Mouse (Mus musculus) erythroblast, embryonic 14.5 days (primary cell): ENCODE results near the gene Timm44. TPM values are rescaled to one million over a fixed set of nuclear protein-coding genes. Genes with fewer than 3 reads are reported as not detected.

ENCODE experiments used
- H3K27me3 ChIP-seq: 2 replicates; pipeline ENCODE4 v1.6.1; 2012; ENCODE audit warnings: inconsistent platforms; ENCODE audit not compliant: control insufficient read depth
- H3K36me3 ChIP-seq: 2 replicates; pipeline ENCODE4 v1.6.1; 2012; ENCODE audit warnings: mild to moderate bottlenecking, inconsistent platforms; ENCODE audit not compliant: control insufficient read depth
- H3K4me1 ChIP-seq: 2 replicates; pipeline ENCODE4 v1.6.1; 2012; ENCODE audit warnings: inconsistent platforms; ENCODE audit not compliant: control insufficient read depth
- H3K4me3 ChIP-seq: replicated peaks from 2 replicates; pipeline ENCODE3; 2012; ENCODE audit warnings: moderate library complexity, mild to moderate bottlenecking, inconsistent platforms
- H3K9me3 ChIP-seq: 2 replicates; pipeline ENCODE4 v1.6.1; 2012; ENCODE audit warnings: low read length, inconsistent platforms, mixed read lengths; ENCODE audit not compliant: control insufficient read depth
- GATA1 ChIP-seq: IDR thresholded peaks from 2 replicates; pipeline ENCODE4 v1.6.1; 2012; ENCODE audit warnings: low read length, inconsistent platforms, mixed read lengths
- TAL1 ChIP-seq: IDR thresholded peaks from 3 replicates; pipeline ENCODE4 v1.6.1; 2012; ENCODE audit warnings: low read length, inconsistent platforms, mixed read lengths
- polyA plus RNA-seq: library from polyadenylated mRNA; stranded (reverse); fragments of >175 nt; gene quantifications from 2 replicates; pipeline ENCODE4 v1.2.3, GENCODE M21; 2012

Timm44 gene
- polyA plus RNA-seq: 4.0 and 5.5 TPM in 2 replicates

DNA sequence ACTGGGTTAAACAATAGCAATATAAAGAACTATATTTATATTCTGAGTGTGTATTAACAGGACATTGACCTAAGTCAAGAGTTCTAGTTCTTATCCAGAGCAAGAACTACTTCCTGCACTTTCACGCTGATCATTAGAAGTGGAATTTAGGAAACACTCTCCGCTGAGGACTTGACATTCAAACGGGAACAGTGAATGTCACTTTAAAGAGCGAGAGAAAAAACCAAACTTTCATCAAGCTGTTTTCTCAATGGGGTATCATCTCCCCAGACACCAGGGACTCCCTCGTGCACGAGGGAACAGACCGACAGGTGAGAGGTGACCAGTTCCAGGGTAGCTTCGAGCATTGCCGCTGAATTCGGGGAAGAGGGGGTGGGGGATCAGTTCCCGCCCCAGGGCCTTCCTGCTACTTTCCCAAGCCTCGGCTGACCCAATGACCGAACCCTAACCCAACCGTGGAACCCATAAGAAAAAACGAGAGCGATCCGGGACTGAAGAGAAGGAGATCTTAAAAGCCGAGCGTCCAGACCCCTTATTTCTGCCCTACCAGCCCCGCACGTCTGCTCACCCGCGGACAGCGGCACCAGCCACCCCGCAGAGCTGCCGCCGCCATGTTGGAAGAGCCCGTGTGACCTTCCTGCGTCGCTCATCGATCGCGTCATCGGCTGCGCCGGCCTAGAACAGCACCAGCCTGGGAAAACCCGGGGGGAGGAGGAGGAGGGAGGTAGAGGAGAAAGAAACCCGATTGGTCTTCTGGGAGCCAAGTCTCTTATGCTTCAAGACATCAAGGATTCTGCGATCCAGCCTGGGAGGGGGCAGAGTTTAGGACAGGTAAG lies at the start of gene Timm44:
Timm44 (minus strand) TSS at position 639 of the 836 bp plus-strand sequence.
- no peak for TF ChIP-seq GATA1
- no peak for TF ChIP-seq TAL1
- Histone ChIP-seq H3K36me3 (peaks cover 30% of the 10 kb centered on the region), H3K4me1 (peaks cover 34% of the 10 kb centered on the region), H3K4me3 (peak within 1 kb of the TSS; percentile 95), H3K9me3 (no peaks in the 10 kb centered on the region), H3K27me3 (no peaks in the 10 kb centered on the region)

DNA sequence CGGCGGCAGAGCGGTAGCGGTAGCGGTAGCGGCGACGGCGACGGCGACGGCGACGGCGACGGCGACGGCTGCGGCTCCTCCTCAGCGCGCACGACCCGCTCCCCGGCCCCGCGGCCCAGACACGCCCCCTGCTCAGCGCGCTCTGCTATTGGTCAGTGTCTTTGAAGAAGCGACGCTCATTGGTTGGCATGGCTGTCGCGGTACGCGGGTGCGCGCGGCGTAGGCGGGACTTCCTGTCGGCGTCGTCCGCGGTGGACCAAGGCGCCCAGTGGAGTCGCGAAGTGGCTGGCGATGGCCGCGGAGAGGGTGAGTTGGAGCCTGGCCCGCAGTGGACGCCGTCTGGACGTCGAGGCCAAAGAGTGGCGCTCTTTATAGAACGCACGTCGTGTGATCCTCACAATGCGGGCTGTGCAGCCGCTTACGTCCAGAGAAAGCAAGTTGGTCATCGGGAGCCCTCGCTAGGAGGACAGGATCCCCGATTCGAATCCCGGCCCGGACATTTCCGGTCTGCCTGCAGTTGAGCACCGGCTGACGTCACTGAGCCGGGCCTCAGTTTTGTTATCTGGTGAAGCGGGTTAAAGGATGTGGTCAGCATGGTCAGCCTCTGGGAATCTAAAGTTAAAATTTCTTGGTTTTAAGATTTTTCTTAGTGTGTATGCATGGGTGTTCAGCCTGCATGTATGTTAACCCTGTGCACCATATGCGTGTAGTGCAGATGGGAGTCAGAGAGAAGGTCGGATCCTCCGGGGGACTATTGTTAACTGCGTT lies 49.5 kb upstream of the Timm44 start, which contains the start of the genes Ccl25 and Elavl1:
Ccl25 (plus strand) TSS at position 228 of the 768 bp plus-strand sequence.
Elavl1 (minus strand) TSS at position 431 of the 768 bp plus-strand sequence.
- H3K27me3 ChIP-seq: no peaks in the 10 kb centered on the region
- H3K4me3 ChIP-seq: peak within 1 kb of the TSS; percentile 95
- no peaks in the 10 kb centered on the region for H3K9me3 ChIP-seq
- H3K4me1 ChIP-seq: peaks cover 64% of the 10 kb centered on the region
- TF ChIP-seq GATA1 (no peak), TAL1 (no peak)
- peaks cover 67% of the 10 kb centered on the region for H3K36me3 ChIP-seq

DNA sequence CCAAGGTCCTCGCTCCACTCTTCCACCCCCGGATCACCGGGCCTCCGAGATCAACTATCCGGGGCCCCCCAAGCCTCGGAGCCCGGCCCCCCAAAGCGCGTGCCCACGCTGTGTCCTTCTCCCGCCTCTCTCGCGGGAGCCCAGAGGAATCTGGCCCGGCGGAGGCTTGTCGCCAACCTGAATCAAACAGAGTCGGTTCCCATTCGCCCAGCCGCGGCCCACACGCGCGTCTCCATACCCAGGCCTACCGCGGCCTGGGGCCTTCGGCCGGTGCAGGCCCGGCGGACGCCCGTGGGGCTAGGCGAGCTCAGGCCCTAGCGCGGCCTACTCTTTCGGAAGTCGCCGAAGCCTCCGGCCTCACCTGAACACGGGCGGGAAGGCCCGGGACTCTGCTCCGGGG lies 48.8 kb upstream of the Timm44 start:
- TF ChIP-seq GATA1 (no peak), TAL1 (no peak)

DNA sequence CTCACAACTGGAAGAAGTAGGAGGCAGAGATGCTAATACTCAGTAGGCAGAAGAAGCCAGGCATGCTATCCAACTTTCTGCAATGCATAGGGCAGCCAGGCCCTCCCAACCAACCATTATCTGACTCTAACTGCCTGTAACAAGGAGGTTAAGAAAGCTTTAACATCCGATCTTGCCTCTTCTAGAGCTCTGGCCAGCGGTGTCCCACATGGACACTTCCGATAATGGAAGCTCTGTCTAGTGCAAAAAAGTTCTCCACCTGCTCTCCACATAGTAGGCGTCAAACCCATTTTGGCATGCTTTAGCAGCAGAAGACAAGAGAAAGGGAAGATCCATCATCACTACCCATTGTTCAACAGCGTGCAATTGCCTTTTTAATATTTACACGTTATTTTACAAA lies 48.2 kb upstream of the Timm44 start:
- Histone ChIP-seq H3K4me3 (peak overlapping the region; percentile 95), H3K27me3 (no peaks in the 10 kb centered on the region), H3K9me3 (no peaks in the 10 kb centered on the region), H3K4me1 (peaks cover 60% of the 10 kb centered on the region), H3K36me3 (peaks cover 68% of the 10 kb centered on the region)
- no peak for TF ChIP-seq GATA1
- TF ChIP-seq TAL1: no peak

More for the DNA sequence above, 48.8 kb upstream of the Timm44 start:
- peaks cover 63% of the 10 kb centered on the region for H3K4me1 ChIP-seq
- H3K9me3 ChIP-seq: no peaks in the 10 kb centered on the region
- H3K4me3 ChIP-seq: peak overlapping the region; percentile 95
- H3K36me3 ChIP-seq: peaks cover 68% of the 10 kb centered on the region
- H3K27me3 ChIP-seq: no peaks in the 10 kb centered on the region

DNA sequence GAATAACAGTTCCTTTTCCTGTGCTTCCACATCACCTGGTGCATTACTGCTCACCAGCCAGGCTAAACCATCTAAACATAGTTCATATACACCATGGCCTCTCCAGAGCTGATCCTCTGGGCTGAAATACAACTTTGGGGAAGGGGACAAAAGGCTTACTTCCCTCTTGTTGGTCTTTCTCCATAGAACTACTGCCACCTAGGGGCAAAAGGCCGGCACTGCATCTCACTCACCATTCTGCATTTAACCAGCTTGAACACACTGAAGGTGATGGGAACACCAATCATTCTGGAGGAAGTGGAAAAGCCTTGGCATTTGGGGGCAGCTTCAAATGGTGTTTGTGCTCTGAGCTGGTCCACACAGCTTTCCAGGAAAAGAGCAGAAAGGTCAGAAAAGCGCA lies 46.8 kb upstream of the Timm44 start:
- Histone ChIP-seq H3K4me1 (peaks cover 61% of the 10 kb centered on the region), H3K27me3 (no peaks in the 10 kb centered on the region), H3K36me3 (peaks cover 62% of the 10 kb centered on the region), H3K9me3 (no peaks in the 10 kb centered on the region), H3K4me3 (no peak overlapping the region)
- TF ChIP-seq GATA1 (no peak), TAL1 (no peak)

DNA sequence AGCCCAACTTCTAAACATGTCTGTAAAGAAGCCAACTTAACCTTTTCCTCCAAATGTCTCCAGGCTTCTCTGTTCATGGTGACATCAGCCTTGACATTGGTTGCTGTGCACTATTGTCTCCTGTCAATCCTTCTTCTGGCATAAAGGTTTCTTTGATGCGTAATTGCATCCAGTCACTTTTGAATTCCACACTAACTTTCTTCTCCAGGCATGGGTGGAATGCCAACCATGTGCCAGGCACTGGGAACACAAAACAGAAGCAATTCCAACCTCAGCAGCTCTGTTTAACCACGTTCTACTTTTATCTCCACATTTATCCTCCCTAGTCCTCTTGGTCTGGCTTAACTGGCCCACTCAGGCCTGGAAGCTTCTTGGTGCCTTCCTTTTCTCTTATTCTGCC lies 45.3 kb upstream of the Timm44 start:
- peaks cover 56% of the 10 kb centered on the region for H3K36me3 ChIP-seq
- no peaks in the 10 kb centered on the region for H3K27me3 ChIP-seq
- TF ChIP-seq GATA1: no peak
- no peak for TF ChIP-seq TAL1
- no peak overlapping the region for H3K4me3 ChIP-seq
- peaks cover 50% of the 10 kb centered on the region for H3K4me1 ChIP-seq
- no peaks in the 10 kb centered on the region for H3K9me3 ChIP-seq

DNA sequence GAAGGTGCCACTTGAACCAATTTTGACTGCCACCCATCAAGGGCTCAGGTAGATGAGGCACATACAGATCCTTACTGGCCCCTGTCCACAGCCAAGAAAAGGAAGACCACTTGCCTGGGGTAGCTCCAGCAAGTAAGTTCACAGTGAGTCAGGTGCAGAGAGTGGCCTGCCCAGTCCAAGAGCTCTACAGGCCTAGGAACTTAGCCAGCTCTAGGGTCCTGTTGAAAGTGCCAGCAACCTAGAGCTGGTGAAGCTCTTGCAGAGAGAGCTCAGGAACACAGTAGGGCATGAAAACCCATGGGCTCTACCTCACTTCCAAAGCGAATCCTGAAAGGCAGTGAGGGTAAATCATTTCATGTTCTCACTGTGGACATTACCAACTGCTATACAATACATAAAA lies 44.7 kb upstream of the Timm44 start:
- no peaks in the 10 kb centered on the region for H3K9me3 ChIP-seq
- TF ChIP-seq TAL1: no peak
- TF ChIP-seq GATA1: no peak
- peaks cover 58% of the 10 kb centered on the region for H3K36me3 ChIP-seq
- H3K4me1 ChIP-seq: peaks cover 44% of the 10 kb centered on the region
- no peaks in the 10 kb centered on the region for H3K27me3 ChIP-seq
- no peak overlapping the region for H3K4me3 ChIP-seq

DNA sequence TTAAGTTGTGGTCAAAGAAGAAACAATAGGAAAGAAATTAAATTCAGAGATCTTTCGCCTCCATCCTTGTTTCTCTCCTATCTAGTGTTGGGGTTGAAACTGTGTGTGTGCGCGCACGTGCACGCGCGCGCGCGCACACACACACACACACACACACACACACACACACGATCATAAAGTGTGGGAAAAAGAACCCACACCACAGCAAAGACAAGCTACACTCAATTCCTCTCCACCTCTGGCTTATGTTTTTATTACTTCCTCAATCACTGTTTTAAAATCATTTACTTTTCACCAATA lies 43.8 kb upstream of the Timm44 start:
- Histone ChIP-seq H3K9me3 (no peaks in the 10 kb centered on the region), H3K4me3 (no peak overlapping the region), H3K27me3 (no peaks in the 10 kb centered on the region), H3K4me1 (peaks cover 40% of the 10 kb centered on the region), H3K36me3 (peaks cover 58% of the 10 kb centered on the region)
- TF ChIP-seq TAL1 (no peak), GATA1 (no peak)
